Mouse (Mus musculus) stomach, postnatal 0 days (tissue): ENCODE data around the gene Car4.

Experiments
- CTCF ChIP-seq: IDR thresholded peaks from 2 replicates; pipeline ENCODE4 v1.5.1; 2016; ENCODE audit warnings: antibody characterized with exemption, low read depth, mild to moderate bottlenecking, moderate library complexity
- EP300 ChIP-seq: optimal IDR thresholded peaks from 2 replicates; pipeline ENCODE3; 2016; ENCODE audit warnings: antibody characterized with exemption

GRCm38 (mm10) chr11:84961571-84961970, 4.0 kb downstream of the Car4 start:
- no peak for TF ChIP-seq CTCF
- no peak for TF ChIP-seq EP300
